Mouse (Mus musculus) liver, embryonic 15.5 days (tissue): Measurements from ENCODE around the gene Foxk1. TPM values are rescaled to one million over a fixed set of nuclear protein-coding genes. Genes with fewer than 3 reads are reported as not detected.

Source experiments
- ATAC-seq: fragments of 200-750 bp; cut with Nextera tagmentation; 2 replicates; pipeline ENCODE4 v1.8.0; 2017; ENCODE audit warnings: moderate number of reproducible peaks, mild to moderate bottlenecking, moderate library complexity; ENCODE audit not compliant: insufficient read depth
- H3K27ac ChIP-seq: fragments of 300-500 bp; sonication (generic); replicated peaks from 2 replicates; pipeline ENCODE4 v1.5.1; 2015; ENCODE audit warnings: mild to moderate bottlenecking, inconsistent platforms
- H3K27me3 ChIP-seq: fragments of 300-500 bp; sonication (generic); 2 replicates; pipeline ENCODE4 v1.6.1; 2015; ENCODE audit warnings: mild to moderate bottlenecking, inconsistent platforms
- H3K36me3 ChIP-seq: fragments of 300-500 bp; sonication (generic); replicated peaks from 2 replicates; pipeline ENCODE4 v1.6.1; 2015; ENCODE audit warnings: moderate library complexity, mild to moderate bottlenecking, inconsistent platforms
- H3K4me1 ChIP-seq: fragments of 300-500 bp; sonication (generic); replicated peaks from 2 replicates; pipeline ENCODE4 v1.6.1; 2015; ENCODE audit warnings: inconsistent platforms
- H3K4me2 ChIP-seq: fragments of 300-500 bp; sonication (generic); 2 replicates; pipeline ENCODE4 v1.6.1; 2015; ENCODE audit warnings: moderate library complexity, mild to moderate bottlenecking, inconsistent platforms
- H3K4me3 ChIP-seq: fragments of 300-500 bp; sonication (generic); replicated peaks from 2 replicates; pipeline ENCODE4 v1.5.1; 2015; ENCODE audit warnings: mild to moderate bottlenecking, inconsistent platforms
- H3K9ac ChIP-seq: fragments of 300-500 bp; sonication (generic); 2 replicates; pipeline ENCODE4 v1.6.1; 2015; ENCODE audit warnings: moderate library complexity, mild to moderate bottlenecking, inconsistent platforms
- H3K9me3 ChIP-seq: fragments of 300-500 bp; sonication (generic); replicated peaks from 2 replicates; pipeline ENCODE4 v1.6.1; 2016; ENCODE audit warnings: inconsistent platforms
- WGBS: fragments of 180-500 bp; shearing (Covaris S2); methylation state at CpG from one replicate; pipeline ENCODE4 v1.1.7; 2015; ENCODE audit warnings: mixed read lengths; ENCODE audit not compliant: insufficient replicate concordance; 5-methylcytosine and 5-hydroxymethylcytosine counted together
- polyA plus RNA-seq: library from polyadenylated mRNA; unstranded; fragments of >200 nt; fragmentation: Nextera tagmentation; extraction: Ambion mirVana; gene quantifications from 2 replicates; pipeline ENCODE4 v1.2.1, GENCODE M21; 2015

Gene Foxk1
- polyA plus RNA-seq, 1 experiment from 2014 or later = 2.0 TPM

DNA sequence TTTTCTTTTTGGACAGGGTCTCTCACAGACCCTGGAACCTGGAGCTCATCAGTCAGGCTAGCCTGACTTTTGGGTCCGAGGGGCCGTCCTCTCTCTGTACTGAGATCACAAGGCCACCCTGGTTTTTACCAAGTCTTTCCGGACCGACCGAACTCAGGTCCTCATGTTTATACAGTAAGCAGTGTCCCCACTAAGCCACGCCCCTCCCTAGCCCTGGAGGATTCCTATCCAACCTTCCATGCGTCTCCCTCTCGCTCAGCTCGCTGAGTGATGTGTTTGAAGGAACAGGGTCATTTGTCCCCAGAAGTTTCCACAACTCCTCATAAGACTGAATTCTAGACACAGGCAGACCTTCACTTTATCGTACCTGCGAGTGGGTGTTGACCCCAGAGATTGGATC, 5.6 kb downstream of the Foxk1 start:
- H3K4me2 ChIP-seq = no peak overlapping the region
- peaks cover 68% of the 10 kb centered on the region for H3K4me1 ChIP-seq
- no peaks in the 10 kb centered on the region for H3K9me3 ChIP-seq
- no peak overlapping the region for H3K4me3 ChIP-seq
- ATAC-seq = no peak
- no peak overlapping the region for H3K9ac ChIP-seq
- no peaks in the 10 kb centered on the region for H3K27me3 ChIP-seq
- H3K36me3 ChIP-seq = peaks cover 19% of the 10 kb centered on the region; the same call in 1 of the 2 replicates
- H3K27ac ChIP-seq = no peak overlapping the region
- 71% methylated on average over 11 of the region's 11 CpGs for WGBS

DNA sequence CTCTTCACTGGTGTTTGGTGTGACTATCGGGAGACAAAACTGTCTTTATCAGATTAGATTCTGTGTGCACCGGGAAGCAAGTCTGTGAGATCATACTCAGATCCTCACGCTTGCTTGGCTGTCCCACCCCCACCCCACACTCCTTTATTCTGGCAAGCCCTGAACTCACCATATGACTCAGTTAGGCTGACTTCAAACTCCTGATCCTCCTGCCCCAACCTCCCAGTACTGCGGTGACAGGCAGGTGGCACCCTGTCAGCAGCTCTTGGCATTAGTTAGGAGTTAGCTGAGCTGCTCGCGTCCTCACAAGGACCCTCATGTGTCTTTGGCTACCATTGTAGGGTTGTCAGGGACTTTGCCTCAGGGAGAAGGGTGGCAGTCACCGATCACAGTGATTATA, 6.1 kb downstream of the Foxk1 start:
- Histone ChIP-seq H3K27ac (no peak overlapping the region), H3K4me3 (no peak overlapping the region), H3K4me1 (peaks cover 65% of the 10 kb centered on the region), H3K9ac (no peak overlapping the region), H3K27me3 (no peaks in the 10 kb centered on the region), H3K36me3 (peaks cover 19% of the 10 kb centered on the region; the same call in 1 of the 2 replicates), H3K4me2 (no peak overlapping the region), H3K9me3 (no peaks in the 10 kb centered on the region)
- WGBS = 80% methylated on average over 7 of the region's 7 CpGs
- no peak for ATAC-seq

DNA sequence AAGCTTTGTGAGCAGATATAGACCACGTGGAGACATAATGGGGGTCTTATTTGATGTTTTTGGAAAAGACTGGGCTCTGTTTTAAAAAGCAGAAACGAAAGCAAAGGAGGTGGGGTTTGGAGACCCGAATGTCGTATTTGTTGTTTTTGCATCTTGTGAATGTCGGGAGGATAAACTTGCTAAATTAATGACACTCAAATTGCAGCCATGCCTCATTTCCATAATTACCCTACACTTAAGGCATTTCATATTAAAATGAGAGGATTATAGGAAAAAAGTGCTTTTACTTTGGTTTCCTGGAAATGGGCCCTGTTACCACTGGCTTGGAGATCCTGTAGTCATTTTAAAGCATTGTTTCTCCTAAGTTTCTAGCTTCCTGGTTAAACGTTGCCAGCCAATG, 7.9 kb downstream of the Foxk1 start:
- ATAC-seq = no peak
- no peaks in the 10 kb centered on the region for H3K27me3 ChIP-seq
- no peak overlapping the region for H3K27ac ChIP-seq
- no peak overlapping the region for H3K9ac ChIP-seq
- no peaks in the 10 kb centered on the region for H3K9me3 ChIP-seq
- H3K4me2 ChIP-seq = no peak overlapping the region
- peaks cover 68% of the 10 kb centered on the region for H3K4me1 ChIP-seq
- 60% methylated on average over 6 of the region's 6 CpGs for WGBS
- no peak overlapping the region for H3K4me3 ChIP-seq
- peaks cover 19% of the 10 kb centered on the region; the same call in 1 of the 2 replicates for H3K36me3 ChIP-seq

DNA sequence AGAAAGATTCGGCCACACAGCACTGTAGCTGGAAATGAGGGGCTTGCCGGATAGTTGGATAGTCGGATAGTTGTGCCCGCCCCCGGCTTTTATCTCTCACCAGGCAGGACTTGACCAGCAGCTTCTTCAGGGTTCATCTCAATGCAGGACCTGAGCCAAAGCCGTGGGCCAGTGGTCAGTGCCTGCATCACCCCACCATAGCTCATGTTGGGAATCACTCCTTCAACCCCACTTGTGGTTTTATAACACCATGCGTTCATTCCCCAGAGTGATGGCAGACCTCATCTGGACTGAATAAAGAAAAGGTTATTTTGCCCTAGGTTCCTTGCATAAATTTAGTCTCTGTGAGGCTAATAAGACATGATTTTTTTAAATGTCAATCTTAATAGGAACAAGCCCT, 9.1 kb downstream of the Foxk1 start:
- 71% methylated on average over 7 of the region's 7 CpGs for WGBS
- no peak for ATAC-seq
- Histone ChIP-seq H3K9me3 (no peaks in the 10 kb centered on the region), H3K4me1 (peaks cover 68% of the 10 kb centered on the region), H3K9ac (no peak overlapping the region), H3K27me3 (no peaks in the 10 kb centered on the region), H3K36me3 (peaks cover 14% of the 10 kb centered on the region; the same call in 1 of the 2 replicates), H3K4me3 (no peak overlapping the region), H3K4me2 (no peak overlapping the region), H3K27ac (no peak overlapping the region)

DNA sequence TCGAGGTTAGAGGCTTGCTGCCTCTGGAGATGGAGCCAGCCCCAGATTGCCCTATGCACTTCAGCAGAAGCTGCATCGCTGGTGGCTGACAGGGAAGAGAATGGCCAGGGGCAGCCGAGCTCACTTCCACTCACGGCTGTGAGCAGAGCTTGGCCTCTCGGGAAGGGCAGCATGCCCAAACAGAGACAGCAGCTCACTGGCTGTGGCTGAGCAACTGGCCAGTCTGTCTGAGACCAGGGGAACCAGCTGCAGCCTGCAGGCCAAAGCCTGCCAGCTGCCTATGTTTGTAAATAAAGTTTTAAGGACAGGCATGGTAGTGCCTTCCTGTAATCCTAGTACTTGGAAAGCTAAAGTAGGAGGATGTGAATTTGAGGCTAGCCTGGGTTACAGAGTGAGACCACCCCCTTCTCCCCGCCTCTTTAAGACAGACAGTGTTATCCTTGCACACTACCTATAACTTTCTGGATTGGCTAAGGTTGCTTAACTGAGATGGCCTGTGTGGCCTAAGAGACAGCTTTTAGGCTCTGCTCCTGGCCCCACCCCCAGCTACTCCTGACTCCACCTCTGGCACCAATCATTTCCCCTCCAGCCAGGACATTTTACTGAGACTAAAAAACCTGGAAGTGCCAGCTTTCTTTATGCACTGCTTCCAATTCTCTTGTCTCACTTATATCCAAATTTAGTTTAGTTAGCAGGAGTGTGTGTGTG, 11.5 kb downstream of the Foxk1 start:
- H3K4me3 ChIP-seq = no peak overlapping the region
- no peak overlapping the region for H3K4me2 ChIP-seq
- H3K36me3 ChIP-seq = no peaks in the 10 kb centered on the region; the same call in 1 of the 2 replicates
- WGBS = 57% methylated on average over 6 of the region's 6 CpGs
- no peak for ATAC-seq
- H3K9me3 ChIP-seq = no peaks in the 10 kb centered on the region
- peaks cover 67% of the 10 kb centered on the region for H3K4me1 ChIP-seq
- 0 out of 2 replicates have a peak overlapping the region, but pooled peaks have one; percentile 38 for H3K27ac ChIP-seq
- no peaks in the 10 kb centered on the region for H3K27me3 ChIP-seq
- H3K9ac ChIP-seq = no peak overlapping the region

DNA sequence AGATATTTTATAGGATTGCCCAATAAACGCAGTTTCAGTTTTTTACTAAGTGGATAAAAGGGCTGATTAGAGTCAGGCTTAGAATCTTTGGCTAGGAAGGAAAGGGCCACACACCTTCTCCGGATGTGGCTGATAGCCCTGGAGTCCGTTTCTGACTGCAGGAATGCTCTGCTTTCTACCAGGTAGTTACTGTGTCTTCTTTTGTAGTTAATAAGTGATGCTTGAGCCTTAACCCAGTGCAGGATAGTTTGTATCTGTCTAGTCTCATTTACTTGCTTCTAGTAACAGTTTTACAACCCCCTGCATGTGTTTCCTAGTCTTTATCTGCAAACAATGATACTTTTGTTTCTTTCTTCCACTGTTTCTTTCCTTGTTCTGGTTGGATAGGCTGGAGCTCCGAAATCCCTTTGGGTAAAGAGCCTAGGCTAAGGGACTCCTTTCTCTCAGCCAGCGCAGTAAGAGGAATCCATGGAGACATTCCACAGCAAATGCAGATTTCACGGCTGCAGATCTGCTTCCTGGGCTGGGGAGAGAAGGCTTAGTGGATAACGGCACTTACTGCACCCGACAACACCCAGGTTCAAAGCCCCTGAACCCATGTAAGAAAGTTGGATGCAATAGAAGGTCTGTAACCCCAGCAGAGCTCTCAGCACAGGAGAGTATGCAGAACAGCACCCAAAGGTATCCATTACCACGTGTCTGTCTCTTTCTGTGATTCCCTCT, 12.6 kb downstream of the Foxk1 start:
- H3K36me3 ChIP-seq = no peaks in the 10 kb centered on the region
- no peaks in the 10 kb centered on the region for H3K9me3 ChIP-seq
- WGBS = 60% methylated on average over 9 of the region's 9 CpGs
- H3K27ac ChIP-seq = no peak overlapping the region
- H3K4me2 ChIP-seq = no peak overlapping the region
- no peak overlapping the region for H3K9ac ChIP-seq
- H3K27me3 ChIP-seq = no peaks in the 10 kb centered on the region
- no peak overlapping the region for H3K4me3 ChIP-seq
- H3K4me1 ChIP-seq = peaks cover 69% of the 10 kb centered on the region
- no peak for ATAC-seq

DNA sequence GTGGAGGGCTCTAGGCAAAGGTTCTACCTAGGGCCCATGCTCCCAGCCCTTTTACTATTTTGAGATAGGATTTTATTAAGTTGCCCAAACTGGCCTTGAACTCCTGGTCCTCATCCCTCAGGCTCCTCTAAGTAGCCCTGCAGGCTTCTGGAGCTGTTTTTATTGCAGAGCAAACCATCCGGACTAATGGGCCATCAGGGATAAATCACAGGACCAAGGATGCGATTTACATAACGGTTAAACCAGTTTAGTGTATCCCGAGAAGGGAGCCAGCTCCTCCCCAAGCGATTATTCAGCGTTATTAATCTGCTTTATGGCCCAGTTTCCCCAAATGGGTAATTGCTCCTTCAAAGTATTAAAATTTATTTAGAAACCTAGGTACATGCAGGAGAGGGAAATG, 14.1 kb downstream of the Foxk1 start:
- ATAC-seq = no peak
- H3K27ac ChIP-seq = no peak overlapping the region
- no peak overlapping the region for H3K4me3 ChIP-seq
- no peaks in the 10 kb centered on the region for H3K27me3 ChIP-seq
- H3K4me2 ChIP-seq = no peak overlapping the region
- H3K36me3 ChIP-seq = 0 out of 2 replicates have a peak, but pooled peaks cover 11% of the 10 kb centered on the region
- no peak overlapping the region for H3K9ac ChIP-seq
- 73% methylated on average over 6 of the region's 6 CpGs for WGBS
- peaks cover 71% of the 10 kb centered on the region for H3K4me1 ChIP-seq
- H3K9me3 ChIP-seq = no peaks in the 10 kb centered on the region

DNA sequence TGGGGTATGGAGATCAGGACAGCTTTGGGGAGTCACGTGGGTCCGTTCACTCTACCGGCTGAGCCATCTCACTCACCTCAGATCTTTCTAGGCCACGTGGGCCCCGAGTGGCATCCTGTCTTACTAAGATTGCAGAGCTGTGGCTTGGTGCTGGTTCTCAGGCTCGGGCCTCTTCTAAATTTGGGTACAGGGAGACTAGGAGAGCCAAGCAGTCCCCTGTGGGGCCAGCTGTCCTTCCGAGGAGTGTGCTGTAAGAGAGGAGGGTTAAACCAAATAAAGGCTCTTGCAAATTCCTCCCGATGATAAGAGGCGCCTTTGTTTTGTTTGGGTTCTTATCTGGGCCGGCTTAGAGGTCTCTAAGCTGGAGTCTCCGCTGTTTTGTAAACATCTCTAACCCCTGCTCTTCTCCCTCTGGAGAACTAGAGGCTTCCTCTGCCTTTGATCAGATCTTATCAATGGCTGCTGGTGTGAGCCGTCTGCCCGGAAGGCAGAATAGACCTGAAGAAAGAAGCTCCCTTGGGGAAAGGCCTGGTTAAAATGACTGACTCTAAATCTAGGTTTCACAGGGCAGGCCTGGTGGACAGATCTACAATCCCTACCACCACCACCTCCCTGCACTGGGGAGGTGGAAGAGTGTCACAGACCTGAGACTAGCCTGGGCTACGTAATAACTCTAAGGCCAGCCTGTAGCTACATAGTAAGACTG, 14.9 kb downstream of the Foxk1 start:
- Histone ChIP-seq H3K4me3 (no peak overlapping the region), H3K27ac (peak overlapping the region; percentile 54), H3K9me3 (no peaks in the 10 kb centered on the region), H3K4me2 (peak overlapping the region; percentile 31), H3K36me3 (0 out of 2 replicates have a peak, but pooled peaks cover 17% of the 10 kb centered on the region), H3K9ac (no peak overlapping the region), H3K27me3 (no peaks in the 10 kb centered on the region), H3K4me1 (peaks cover 71% of the 10 kb centered on the region)
- WGBS = 12% methylated on average over 14 of the region's 14 CpGs
- ATAC-seq = peak; percentile 22; the same call in 1 of the 2 replicates

DNA sequence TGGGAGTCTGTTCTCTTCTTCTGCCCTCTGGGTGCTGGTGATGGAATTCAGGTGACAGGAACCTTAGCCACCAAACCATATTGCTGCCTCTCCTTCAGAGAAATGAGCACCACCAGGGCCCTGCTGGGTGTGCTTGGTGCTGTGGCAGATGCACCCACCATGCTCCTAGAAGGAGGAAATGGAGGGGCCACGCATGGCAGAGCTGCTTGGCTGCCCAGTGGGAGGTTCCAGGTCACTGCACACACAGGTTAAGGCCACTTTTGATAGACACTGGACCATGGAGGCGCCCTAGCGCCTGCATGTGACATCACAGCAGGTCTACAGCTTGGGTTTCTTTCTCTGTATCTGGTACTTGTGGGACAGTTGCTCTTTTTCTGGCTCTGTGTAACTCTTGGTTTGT, 15.8 kb downstream of the Foxk1 start:
- Histone ChIP-seq H3K27me3 (no peaks in the 10 kb centered on the region), H3K4me1 (peaks cover 71% of the 10 kb centered on the region), H3K4me2 (no peak overlapping the region), H3K36me3 (0 out of 2 replicates have a peak, but pooled peaks cover 17% of the 10 kb centered on the region), H3K9me3 (no peaks in the 10 kb centered on the region), H3K9ac (no peak overlapping the region), H3K27ac (peak overlapping the region; percentile 54), H3K4me3 (no peak overlapping the region)
- no peak for ATAC-seq
- WGBS = 65% methylated on average over 3 of the region's 3 CpGs

DNA sequence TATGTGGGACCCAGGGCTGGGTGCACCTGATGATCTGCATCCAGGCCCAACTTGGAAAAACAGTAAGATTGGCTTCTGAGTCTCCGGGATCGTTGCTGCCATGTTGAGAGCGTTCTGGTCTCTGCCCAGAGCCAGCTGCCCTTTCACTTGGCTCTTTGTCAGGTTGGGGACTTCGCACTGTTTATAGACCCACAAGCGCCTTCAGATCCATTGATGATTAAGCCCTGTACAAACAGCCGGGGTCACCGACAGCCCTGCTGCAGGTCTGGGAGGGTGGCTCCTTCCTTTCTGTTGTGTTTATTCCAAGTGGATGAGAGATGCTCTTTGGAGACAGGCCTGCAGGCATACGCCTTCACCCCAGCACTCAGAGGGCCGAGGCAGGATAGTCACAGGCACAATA, 16.6 kb downstream of the Foxk1 start:
- H3K4me1 ChIP-seq = peaks cover 64% of the 10 kb centered on the region
- no peaks in the 10 kb centered on the region for H3K9me3 ChIP-seq
- 61% methylated on average over 9 of the region's 9 CpGs for WGBS
- H3K27ac ChIP-seq = peak overlapping the region; percentile 54
- no peak overlapping the region for H3K4me3 ChIP-seq
- ATAC-seq = peak; percentile 56
- H3K36me3 ChIP-seq = 0 out of 2 replicates have a peak, but pooled peaks cover 17% of the 10 kb centered on the region
- no peak overlapping the region for H3K9ac ChIP-seq
- no peaks in the 10 kb centered on the region for H3K27me3 ChIP-seq
- peak overlapping the region; percentile 29; the same call in 1 of the 2 replicates for H3K4me2 ChIP-seq

DNA sequence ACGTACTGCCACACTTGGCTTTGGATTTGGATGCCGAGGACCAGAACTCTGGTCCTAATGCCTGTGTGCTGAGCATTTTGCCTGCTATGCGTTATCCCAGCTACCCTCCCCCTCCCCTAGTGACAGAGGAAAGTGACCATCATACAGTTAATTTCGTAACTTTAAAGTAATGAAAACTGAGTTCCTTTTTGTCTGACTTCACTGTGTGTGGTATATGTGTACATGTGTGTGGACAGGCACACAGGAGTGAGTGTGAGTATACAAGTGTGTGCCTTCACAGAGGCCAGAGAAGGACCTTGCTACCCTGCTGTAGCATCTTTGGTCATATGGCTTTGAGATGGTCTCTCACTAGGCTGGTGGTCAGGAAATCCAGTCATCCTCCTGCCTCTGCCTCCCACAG, 17.1 kb downstream of the Foxk1 start:
- H3K4me1 ChIP-seq = peaks cover 60% of the 10 kb centered on the region
- H3K27me3 ChIP-seq = no peaks in the 10 kb centered on the region
- ATAC-seq = no peak
- H3K36me3 ChIP-seq = 0 out of 2 replicates have a peak, but pooled peaks cover 17% of the 10 kb centered on the region
- H3K4me3 ChIP-seq = no peak overlapping the region
- 0 out of 2 replicates have a peak overlapping the region, but pooled peaks have one; percentile 4 for H3K4me2 ChIP-seq
- WGBS = 63% methylated on average over 4 of the region's 4 CpGs
- no peak overlapping the region for H3K27ac ChIP-seq
- H3K9ac ChIP-seq = no peak overlapping the region
- H3K9me3 ChIP-seq = no peaks in the 10 kb centered on the region
